Mouse (Mus musculus) lung, postnatal 0 days (tissue): Measurements from ENCODE around the gene Prpf3.

ENCODE experiments used
- CTCF ChIP-seq: IDR thresholded peaks from 2 replicates; pipeline ENCODE4 v1.5.1; 2016; ENCODE audit warnings: antibody characterized with exemption, mild to moderate bottlenecking
- EP300 ChIP-seq: IDR thresholded peaks from 2 replicates; pipeline ENCODE4 v1.6.1; 2016; ENCODE audit warnings: antibody characterized with exemption, mild to moderate bottlenecking, control low read depth

DNA sequence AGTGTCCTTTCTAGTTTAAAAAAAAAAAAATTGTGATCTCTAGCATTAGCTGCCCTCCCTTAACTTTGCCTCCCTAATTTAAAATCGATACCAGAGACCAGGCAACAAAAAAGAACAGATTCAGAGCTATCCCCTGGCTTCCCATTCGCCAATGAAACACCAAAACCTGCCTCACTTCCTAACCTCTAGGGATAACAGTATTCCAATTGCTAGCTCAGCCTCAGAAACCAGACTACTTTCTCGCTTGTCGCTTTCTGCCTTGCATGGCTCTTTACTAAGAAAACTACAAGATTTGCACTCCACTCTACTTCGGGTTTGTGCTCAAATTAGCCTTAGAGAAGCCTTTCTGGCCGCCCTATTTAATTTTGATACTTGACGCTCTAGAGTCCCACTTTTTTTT lies 430 bp upstream of the Prpf3 start:
- no peak for TF ChIP-seq CTCF
- TF ChIP-seq EP300: no peak
